Mouse (Mus musculus) mammary gland, adult 2 months (tissue): ENCODE results near the gene Veph1. TPM values are rescaled to one million over a fixed set of nuclear protein-coding genes. Genes with fewer than 3 reads are reported as not detected.

Experiments
- polyA plus RNA-seq: library from polyadenylated mRNA; depleted of rRNA; stranded (reverse); fragments of >200 nt; gene quantifications from 2 replicates; pipeline ENCODE4 v1.2.3, GENCODE M21; 2012; ENCODE audit warnings: low replicate concordance; rRNA removed

Veph1 gene
- polyA plus RNA-seq = not detected in 2 replicates

DNA sequence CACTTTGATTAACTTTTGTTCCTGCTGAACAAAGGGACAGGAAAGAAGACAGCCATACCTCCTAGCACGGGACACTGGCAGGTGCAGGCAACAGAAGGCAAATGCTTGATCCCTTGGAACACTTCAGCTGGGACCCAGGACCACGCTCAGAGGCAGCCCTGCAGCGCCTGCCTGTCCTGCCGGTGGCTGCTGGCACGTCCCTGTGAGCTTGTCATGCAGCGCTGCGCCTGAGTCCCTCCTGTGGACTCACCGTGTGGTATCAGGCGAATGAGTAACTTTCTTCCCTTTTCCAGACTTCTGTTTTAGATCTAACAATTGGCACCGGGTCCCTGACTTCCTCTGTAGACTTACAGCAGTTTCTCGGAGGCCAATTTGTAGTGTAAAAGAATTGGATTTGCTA, at the start of gene Veph1:
Veph1 (minus strand) TSS at position 293 of the 400 bp plus-strand sequence.

DNA sequence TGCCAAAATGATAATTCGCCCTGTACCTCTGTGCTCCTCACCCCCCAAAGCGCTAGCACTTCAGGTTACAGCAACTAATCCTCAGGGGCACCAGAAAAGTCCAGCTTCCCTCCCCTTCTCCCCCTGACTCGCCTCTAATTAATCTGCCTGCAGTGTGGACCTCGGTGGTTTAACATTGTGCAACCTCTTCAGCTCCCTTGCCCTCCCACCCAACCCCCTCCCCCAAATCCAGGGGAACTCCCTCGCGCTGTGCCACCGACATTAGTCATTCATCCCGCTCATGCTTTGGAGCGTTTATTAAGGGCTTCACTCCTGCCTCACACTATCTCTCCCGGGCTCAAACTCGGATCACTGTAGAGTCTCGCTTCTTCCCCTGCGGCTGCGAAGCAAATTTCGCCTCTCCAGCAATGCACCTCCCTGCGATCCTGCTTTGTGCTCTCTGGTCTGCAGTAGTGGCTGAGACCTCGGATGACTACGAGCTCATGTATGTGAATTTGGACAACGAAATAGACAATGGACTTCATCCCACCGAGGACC, 76.9 kb downstream of the Veph1 start, which contains the start of gene Ptx3:
Ptx3 (plus strand) TSS at position 256 of the 537 bp plus-strand sequence.

Other genes starting within 250 kb of the Veph1 start
- 3.2 and 6.4 TPM in 2 replicates for gene Ptx3, start 76.9 kb downstream of the Veph1 start, polyA plus RNA-seq